Mouse (Mus musculus) kidney, adult 18-20 months (tissue): Measurements from ENCODE around the gene Rtp1.

ENCODE experiments used
- DNase-seq: peaks from one replicate; pipeline ENCODE4 v3.0.0; 2021

Rtp1 gene

GRCm38 (mm10) chr16:23428647-23429319, at the start of gene Rtp1:
TSS of gene Rtp1 (plus strand) at chr16:23429133.
- DNase-seq, result no peak

DNA sequence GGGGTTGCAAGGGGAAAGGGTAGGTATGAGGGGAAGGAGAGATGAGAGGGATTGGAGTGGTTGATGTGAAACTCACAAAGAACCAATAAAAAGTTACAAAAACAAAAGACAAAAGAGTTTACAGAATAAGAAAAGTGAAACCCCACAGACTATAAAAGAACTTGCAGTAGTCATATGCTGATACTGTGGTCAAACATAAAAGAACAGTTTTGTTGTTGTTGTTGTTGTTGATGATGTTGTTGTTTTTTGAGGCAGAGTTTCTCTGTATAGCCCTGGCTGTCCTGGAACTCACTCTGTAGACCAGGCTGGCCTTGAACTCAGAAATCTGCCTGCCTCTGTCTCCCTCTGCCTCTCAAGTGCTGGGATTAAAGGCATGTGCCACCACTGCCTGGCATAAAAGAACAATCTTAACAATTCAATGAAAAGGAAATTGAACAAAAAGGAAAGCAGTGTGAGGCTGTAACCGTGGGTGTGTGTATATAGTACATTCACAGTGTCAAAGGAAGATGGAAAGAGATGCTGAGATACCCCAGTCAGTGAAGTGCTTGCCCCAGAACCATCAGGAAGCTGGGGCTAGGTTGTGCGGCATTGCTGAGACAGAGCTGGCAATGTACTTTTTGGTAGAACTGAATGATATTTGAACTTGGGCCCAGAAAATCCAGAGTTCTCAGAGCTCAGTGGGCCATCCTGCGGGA, 49.2 kb upstream of the Rtp1 start:
- DNase-seq, result no peak

GRCm38 (mm10) chr16:23384304-23384703, 44.6 kb upstream of the Rtp1 start:
- DNase-seq, result no peak

- DNase-seq, result no peak
Measured at GRCm38 (mm10) chr16:23397931-23398330, 31.0 kb upstream of the Rtp1 start.

GRCm38 (mm10) chr16:23401463-23401862, 27.5 kb upstream of the Rtp1 start:
- DNase-seq, result no peak

DNA sequence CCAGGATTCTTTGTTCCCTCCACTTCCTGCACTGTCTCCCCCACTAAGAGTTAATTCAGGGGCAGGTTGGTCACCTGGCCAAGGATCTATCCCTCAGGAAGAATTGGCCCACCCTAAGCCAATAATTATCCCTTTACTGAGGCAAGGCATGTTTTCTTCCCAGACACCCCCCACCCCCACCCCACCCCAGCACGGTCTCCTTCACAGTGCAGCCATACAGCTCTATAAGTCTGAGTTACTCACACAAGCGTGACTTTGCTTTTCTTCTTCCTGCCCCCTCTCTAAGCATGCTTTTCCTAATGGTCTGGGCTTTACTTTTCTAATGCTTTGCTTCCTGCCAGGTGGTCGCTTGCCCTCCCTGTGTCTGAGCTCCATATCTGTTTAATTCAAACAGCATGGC, 27.0 kb upstream of the Rtp1 start:
- DNase-seq, result no peak

- peak; percentile 76 for DNase-seq
Measured at GRCm38 (mm10) chr16:23403008-23403755, 25.8 kb upstream of the Rtp1 start.

- DNase-seq, result no peak
Measured at GRCm38 (mm10) chr16:23412930-23413329, 16.0 kb upstream of the Rtp1 start.

DNA sequence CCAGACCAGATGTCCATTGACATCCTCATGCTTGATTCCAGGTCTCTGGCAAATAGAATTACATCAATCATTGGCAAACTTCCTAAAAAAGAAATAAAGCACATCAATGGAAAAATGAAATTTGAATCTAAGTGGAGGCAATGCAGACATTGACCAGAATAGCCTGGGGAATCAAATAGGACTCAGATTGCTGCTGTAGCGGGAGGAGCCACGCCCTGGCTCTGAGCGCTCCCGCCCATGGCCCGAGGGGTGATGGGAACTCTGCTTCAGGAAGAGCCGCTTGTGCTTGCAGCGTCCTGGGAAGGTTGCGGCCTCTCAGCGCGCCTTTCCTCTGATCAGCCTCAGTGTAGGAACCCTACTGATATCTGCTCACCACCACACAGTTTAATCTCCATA, 12.7 kb upstream of the Rtp1 start:
- DNase-seq, result peak; percentile 24

DNA sequence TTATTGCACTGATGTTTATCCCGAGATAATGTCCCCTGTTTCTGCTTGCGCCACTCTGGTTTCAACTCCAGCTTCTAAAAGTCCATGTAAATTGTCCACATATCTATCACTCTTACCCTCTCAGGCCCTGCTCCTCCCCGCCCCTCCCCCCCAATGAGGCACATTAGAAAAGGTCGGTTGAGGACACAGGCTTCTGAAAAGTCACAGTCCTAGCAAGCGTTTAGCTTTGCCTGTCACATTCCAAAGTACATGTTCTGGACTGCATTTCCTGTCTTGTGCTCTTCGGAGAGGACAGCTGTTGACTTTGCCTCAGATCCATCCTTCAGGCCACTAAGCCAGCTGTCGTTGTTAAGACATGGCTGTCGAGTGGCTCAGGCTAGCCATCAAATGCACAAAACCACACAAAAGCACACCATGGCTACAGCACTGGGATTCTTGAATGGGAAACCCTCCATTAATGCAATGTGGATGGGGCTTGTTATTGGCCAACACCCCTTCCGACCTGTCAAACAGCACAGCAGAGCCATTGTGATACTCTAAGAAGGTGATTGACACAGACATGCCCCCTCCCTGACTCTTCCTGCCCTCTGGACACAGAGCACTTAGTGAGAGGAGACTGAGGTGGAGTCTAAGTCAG, 12.2 kb upstream of the Rtp1 start:
- DNase-seq, result no peak

DNA sequence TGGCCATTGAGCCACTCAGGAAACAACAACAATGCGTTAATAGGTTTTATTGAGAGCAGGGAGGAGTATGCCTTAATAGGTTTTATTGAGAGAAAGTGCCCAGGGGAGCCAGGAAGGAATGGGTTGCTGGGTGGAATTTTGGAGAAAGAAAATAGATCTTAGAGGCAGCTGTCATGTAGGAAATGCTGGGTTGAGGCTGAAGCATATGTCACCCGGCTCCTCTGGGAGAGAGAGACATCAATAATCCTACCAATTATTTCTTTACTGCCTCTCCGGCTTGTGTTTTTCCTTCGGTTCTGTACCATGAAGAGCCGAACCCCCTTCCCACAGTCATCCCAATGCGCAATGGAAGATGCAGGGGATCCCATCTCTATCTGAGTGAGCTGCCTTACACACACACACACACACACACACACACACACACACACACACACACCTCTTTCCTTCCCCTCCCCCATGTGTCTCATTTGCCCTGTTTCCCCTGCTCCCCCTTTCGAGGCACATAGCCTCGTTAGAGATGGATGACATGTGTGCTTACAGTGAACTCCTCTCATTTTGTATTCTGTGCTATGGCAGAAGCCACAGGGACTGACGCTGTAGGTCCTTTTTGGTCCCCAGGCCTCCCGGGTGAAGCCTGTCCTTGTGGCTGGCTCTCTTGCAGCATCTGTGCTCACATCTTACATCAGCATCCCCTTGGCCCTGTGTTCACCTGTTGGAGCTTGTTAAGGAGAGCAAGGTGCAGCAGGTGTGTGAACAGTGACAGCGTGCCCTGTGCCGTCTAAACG, 11.3 kb upstream of the Rtp1 start:
- DNase-seq, result no peak

- DNase-seq, result no peak
Measured at GRCm38 (mm10) chr16:23419565-23420085, 9.3 kb upstream of the Rtp1 start.

- no peak for DNase-seq
Measured at GRCm38 (mm10) chr16:23423825-23424224, 5.1 kb upstream of the Rtp1 start.

GRCm38 (mm10) chr16:23427701-23428100, 1.2 kb upstream of the Rtp1 start:
- no peak for DNase-seq

GRCm38 (mm10) chr16:23429991-23430390, 1.1 kb downstream of the Rtp1 start:
- DNase-seq, result no peak

GRCm38 (mm10) chr16:23437404-23438166, 8.7 kb downstream of the Rtp1 start:
- DNase-seq, result no peak

DNA sequence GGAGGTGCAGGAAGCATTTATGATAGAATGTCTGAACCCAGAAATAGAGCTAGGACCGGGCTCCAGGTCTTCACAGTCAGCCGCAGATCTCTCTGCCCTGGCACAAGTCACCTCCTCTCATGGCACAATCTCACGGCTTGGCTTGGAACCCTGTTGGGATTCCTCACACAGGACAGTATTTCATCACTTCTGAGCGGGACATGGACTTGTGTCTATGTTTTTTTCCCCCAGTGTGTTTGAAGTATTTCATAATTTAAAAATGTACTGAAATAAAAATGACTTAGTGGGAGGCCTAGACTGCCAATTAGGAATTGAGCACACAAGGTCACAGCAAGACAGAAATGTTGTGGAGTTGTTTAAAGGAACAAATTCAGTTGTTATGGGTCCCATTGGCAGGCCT, 15.3 kb downstream of the Rtp1 start:
- DNase-seq, result no peak

- DNase-seq, result no peak
Measured at GRCm38 (mm10) chr16:23449946-23450345, 21.0 kb downstream of the Rtp1 start.

GRCm38 (mm10) chr16:23450816-23451215, 21.9 kb downstream of the Rtp1 start:
- DNase-seq, result no peak

GRCm38 (mm10) chr16:23452476-23452875, 23.5 kb downstream of the Rtp1 start:
- peak; percentile 46 for DNase-seq

GRCm38 (mm10) chr16:23454376-23454775, 25.4 kb downstream of the Rtp1 start:
- no peak for DNase-seq

DNA sequence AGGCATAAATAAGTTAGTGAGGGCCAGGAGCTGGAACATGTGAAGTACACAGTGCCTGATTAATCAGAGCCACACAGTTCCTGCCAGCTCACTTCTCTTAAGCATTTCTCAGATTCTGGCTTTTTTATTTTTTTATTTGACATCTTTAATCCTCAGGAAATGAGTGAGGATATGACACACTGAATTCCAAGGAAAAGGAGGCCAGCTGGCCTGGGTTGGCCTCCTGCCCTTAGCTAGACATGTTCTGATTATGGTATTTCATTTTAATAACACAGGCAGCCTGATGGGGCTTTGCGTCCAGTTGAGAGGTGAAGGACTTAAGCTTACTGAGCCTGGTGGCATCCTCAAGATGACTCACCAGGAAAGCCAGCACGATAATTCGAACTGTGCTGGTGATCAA, 27.6 kb downstream of the Rtp1 start:
- peak; percentile 36 for DNase-seq
